In the genomic region with DNA sequence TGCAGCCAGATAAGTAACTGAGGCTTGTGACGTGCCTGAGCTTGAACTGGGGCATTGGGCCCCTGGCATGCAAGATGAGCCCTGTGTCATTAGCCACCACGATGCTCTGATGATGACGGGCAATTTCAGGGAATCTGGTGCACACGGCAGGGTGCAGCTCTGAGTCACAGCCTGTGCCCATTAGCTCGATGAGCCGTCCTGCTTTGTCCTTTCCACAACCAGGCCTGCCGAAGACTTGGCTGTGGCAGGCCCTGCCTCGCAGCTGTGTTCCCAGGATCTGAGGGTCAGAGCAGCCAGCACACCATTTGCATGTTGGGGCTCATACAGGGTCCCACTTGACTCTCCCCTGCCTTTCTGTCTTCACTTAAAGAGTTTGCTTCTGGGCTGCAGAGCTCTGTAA, we compare ENCODE assay signal across 11 mouse cellular contexts. TPM values are rescaled to one million over a fixed set of nuclear protein-coding genes. Genes with fewer than 3 reads are reported as not detected.
DNase-seq lines count a peak whose midpoint lies in the region; ATAC-seq lines count a peak whose summit lies in the region.
"Had no signal": no experiment of that assay in that cellular context is flagged by ENCODE, and none has a peak within 500 bp of the region (broad histone marks: within the 10 kb centered on the region; RNA-seq: fewer than 3 reads in every experiment).

No protein-coding gene starts in this region.

- no peaks in the 10 kb centered on the region for H3K4me1 ChIP-seq in forebrain, embryonic 14.5 days (ENCODE audit: control insufficient read depth, insufficient read depth, low read length)
- H3K4me1 ChIP-seq in neural tube, embryonic 15.5 days, result peaks cover 41% of the 10 kb centered on the region
- peaks cover 6% of the 10 kb centered on the region; the same call in 1 of the 2 replicates for H3K4me1 ChIP-seq in kidney, embryonic 14.5 days (ENCODE audit: control insufficient read depth, insufficient read depth, low read length)
- H3K4me1 ChIP-seq in kidney, embryonic 15.5 days, result peaks cover 9% of the 10 kb centered on the region

- intact Hi-C loops in left cerebral cortex, postnatal 4 days (cut with DNase I), result no loop called here
- intact Hi-C loops in left cerebral cortex, postnatal 36 days (cut with DNase I), result no loop called here

- H3K9me3 ChIP-seq in forebrain, embryonic 14.5 days (replicated peaks; ENCODE audit: control insufficient read depth, low read length), result no peaks in the 10 kb centered on the region
- no peaks in the 10 kb centered on the region for H3K9me3 ChIP-seq in neural tube, embryonic 15.5 days (replicated peaks)
- no peaks in the 10 kb centered on the region for H3K9me3 ChIP-seq in kidney, embryonic 14.5 days (ENCODE audit: control insufficient read depth, low read length)
- no peaks in the 10 kb centered on the region for H3K9me3 ChIP-seq in kidney, embryonic 15.5 days (replicated peaks)
- H3K9me3 ChIP-seq: G1E had no signal

- peak; percentile 77 for DNase-seq in left cerebral cortex, postnatal 4 days
- DNase-seq in left cerebral cortex, postnatal 36 days (ENCODE audit: low spot score in 2 of 2), result no peak
- DNase-seq in brain, adult 2 months (ENCODE audit: low read depth, low spot score), result peak; percentile 97
- DNase-seq in forebrain, embryonic 14.5 days (ENCODE audit: low spot score), result peak; percentile 32
- no peak for DNase-seq in heart, adult 8-10 months (ENCODE audit: low spot score)
- DNase-seq: gastrocnemius, postnatal 36 days; lung, postnatal 10 days had no signal

- no peak overlapping the region for H3K4me3 ChIP-seq in forebrain, embryonic 14.5 days (ENCODE audit: low read depth, low read length)
- H3K4me3 ChIP-seq in neural tube, embryonic 15.5 days (replicated peaks), result no peak overlapping the region
- H3K4me3 ChIP-seq in kidney, embryonic 14.5 days (ENCODE audit: low read length), result no peak overlapping the region
- H3K4me3 ChIP-seq in kidney, embryonic 15.5 days (replicated peaks), result no peak overlapping the region

- peak overlapping the region; percentile 53 for H3K27ac ChIP-seq in forebrain, embryonic 14.5 days (ENCODE audit: low read depth, low read length)
- H3K27ac ChIP-seq in neural tube, embryonic 15.5 days (replicated peaks), result peak overlapping the region; percentile 72
- no peak overlapping the region for H3K27ac ChIP-seq in kidney, embryonic 14.5 days (ENCODE audit: low read depth, low read length)
- no peak overlapping the region for H3K27ac ChIP-seq in kidney, embryonic 15.5 days

- H3K4me2 ChIP-seq in forebrain, embryonic 14.5 days (ENCODE audit: low read length), result no peak overlapping the region
- no peak overlapping the region for H3K4me2 ChIP-seq in neural tube, embryonic 15.5 days
- H3K4me2 ChIP-seq in kidney, embryonic 14.5 days (replicated peaks; ENCODE audit: low read depth, low read length), result no peak overlapping the region
- H3K4me2 ChIP-seq in kidney, embryonic 15.5 days, result no peak overlapping the region

- WGBS in forebrain, embryonic 14.5 days, result 45% methylated on average over 8 of the region's 8 CpGs
- WGBS in neural tube, embryonic 15.5 days, result 17% methylated on average over 8 of the region's 8 CpGs
- WGBS in kidney, embryonic 14.5 days, result 58% methylated on average over 8 of the region's 8 CpGs
- 59% methylated on average over 8 of the region's 8 CpGs for WGBS in kidney, embryonic 15.5 days

- peak overlapping the region; percentile 14 for H3K9ac ChIP-seq in forebrain, embryonic 14.5 days (ENCODE audit: low read length)
- H3K9ac ChIP-seq in neural tube, embryonic 15.5 days (replicated peaks), result no peak overlapping the region
- no peak overlapping the region for H3K9ac ChIP-seq in kidney, embryonic 14.5 days (ENCODE audit: low read depth, low read length)
- H3K9ac ChIP-seq in kidney, embryonic 15.5 days, result no peak overlapping the region

- peaks cover 63% of the 10 kb centered on the region for H3K36me3 ChIP-seq in forebrain, embryonic 14.5 days (ENCODE audit: control insufficient read depth, insufficient read depth, low read length)
- peaks cover 49% of the 10 kb centered on the region for H3K36me3 ChIP-seq in neural tube, embryonic 15.5 days
- peaks cover 40% of the 10 kb centered on the region for H3K36me3 ChIP-seq in kidney, embryonic 14.5 days (ENCODE audit: control insufficient read depth, insufficient read depth, low read length)
- H3K36me3 ChIP-seq in kidney, embryonic 15.5 days, result peaks cover 66% of the 10 kb centered on the region

- ATAC-seq in forebrain, embryonic 14.5 days, result peak; percentile 27; the same call in 1 of the 2 replicates
- no peak for ATAC-seq in neural tube, embryonic 15.5 days (ENCODE audit: low FRiP score)
- ATAC-seq in kidney, embryonic 14.5 days (ENCODE audit: low FRiP score, low TSS enrichment), result no peak
- no peak for ATAC-seq in kidney, embryonic 15.5 days (replicated peaks; ENCODE audit: low FRiP score)

- H3K27me3 ChIP-seq in forebrain, embryonic 14.5 days (replicated peaks; ENCODE audit: control insufficient read depth, insufficient read depth, low read length), result no peaks in the 10 kb centered on the region
- no peaks in the 10 kb centered on the region for H3K27me3 ChIP-seq in neural tube, embryonic 15.5 days (replicated peaks)
- no peaks in the 10 kb centered on the region for H3K27me3 ChIP-seq in kidney, embryonic 14.5 days (ENCODE audit: control insufficient read depth, insufficient read depth, low read length)
- no peaks in the 10 kb centered on the region for H3K27me3 ChIP-seq in kidney, embryonic 15.5 days

RNA-seq across cellular contexts. Expression of gene Kdm4b, which starts 34.6 kb away (rescaled TPM):
- total RNA-seq in left cerebral cortex, postnatal 4 days (2021), result 100 to 1,000 TPM; 111 to 112 TPM
- total RNA-seq in left cerebral cortex, postnatal 36 days (2021), result 10 to 100 TPM; 64.4 to 78.3 TPM
- polyA plus RNA-seq in forebrain, embryonic 14.5 days (2014; fragmentation: Nextera tagmentation; extraction: Ambion mirVana), result 41.7 and 58.5 TPM in 2 replicates
- 59.1 and 65.2 TPM in 2 replicates for polyA plus RNA-seq in neural tube, embryonic 15.5 days (2015; fragmentation: Nextera tagmentation; extraction: Ambion mirVana)
- polyA plus RNA-seq in kidney, embryonic 14.5 days (2014; fragmentation: Nextera tagmentation; extraction: Ambion mirVana), result 22.9 and 33.3 TPM in 2 replicates
- polyA plus RNA-seq in kidney, embryonic 15.5 days (2015; fragmentation: Nextera tagmentation; extraction: Ambion mirVana), result 32.3 and 34.3 TPM in 2 replicates
- 10 to 100 TPM; 29.0 to 34.4 (median 32.4) TPM for total RNA-seq in heart, adult 8-10 months (2022)

RNA-seq across cellular contexts. Expression of gene Uhrf1, which starts 57.3 kb away (rescaled TPM):
- 10 to 100 TPM; 12.3 to 16.2 TPM for total RNA-seq in left cerebral cortex, postnatal 4 days (2021)
- total RNA-seq in left cerebral cortex, postnatal 36 days (2021), result 1 to 10 TPM in 1 of 2 experiments, under 1 TPM in 1; 0.82 to 1.3 TPM
- polyA plus RNA-seq in forebrain, embryonic 14.5 days (2014; fragmentation: Nextera tagmentation; extraction: Ambion mirVana), result 38.9 and 47.4 TPM in 2 replicates
- 13.8 and 59.4 TPM in 2 replicates for polyA plus RNA-seq in neural tube, embryonic 15.5 days (2015; fragmentation: Nextera tagmentation; extraction: Ambion mirVana)
- polyA plus RNA-seq in kidney, embryonic 14.5 days (2014; fragmentation: Nextera tagmentation; extraction: Ambion mirVana), result 104 and 143 TPM in 2 replicates
- polyA plus RNA-seq in kidney, embryonic 15.5 days (2015; fragmentation: Nextera tagmentation; extraction: Ambion mirVana), result 162 and 175 TPM in 2 replicates
- total RNA-seq in heart, adult 8-10 months (2022), result 1 to 10 TPM; 1.5 to 2.6 (median 2.2) TPM

Comparison
In these comparisons a context has a peak if more than half of its experiments do, and no peak if none do; other contexts are left out.
1. DNase-seq: peak in left cerebral cortex, postnatal 4 days (single experiment), brain, adult 2 months (single experiment) and forebrain, embryonic 14.5 days (single experiment); none in left cerebral cortex, postnatal 36 days (0 of 2) and heart, adult 8-10 months (single experiment).
2. H3K27ac ChIP-seq: peak in forebrain, embryonic 14.5 days (single experiment) and neural tube, embryonic 15.5 days (single experiment); none in kidney, embryonic 14.5 days (single experiment) and kidney, embryonic 15.5 days (single experiment).